Mouse (Mus musculus) ES-E14 (cell line): ENCODE data around the gene Tmem114.

Experiments used
- CHD2 ChIP-seq: IDR thresholded peaks from 2 replicates; pipeline ENCODE4 v1.6.1; 2014; ENCODE audit warnings: mild to moderate bottlenecking, low read depth, low read length, inconsistent platforms
- HCFC1 ChIP-seq: IDR thresholded peaks from 2 replicates; pipeline ENCODE4 v1.6.1; 2012; ENCODE audit warnings: low read length, inconsistent platforms, borderline replicate concordance; ENCODE audit not compliant: insufficient read depth
- MAFK ChIP-seq: IDR thresholded peaks from 2 replicates; pipeline ENCODE4 v1.6.1; 2014; ENCODE audit warnings: mild to moderate bottlenecking, low read depth, low read length, inconsistent platforms; ENCODE audit not compliant: insufficient read depth
- ZC3H11A ChIP-seq: IDR thresholded peaks from 2 replicates; pipeline ENCODE4 v1.6.1; 2012; ENCODE audit warnings: low read depth, mild to moderate bottlenecking, inconsistent platforms, low read length, borderline replicate concordance
- ZNF384 ChIP-seq: IDR thresholded peaks from 2 replicates; pipeline ENCODE4 v1.6.1; 2012; ENCODE audit warnings: low read depth, low read length, inconsistent platforms

DNA sequence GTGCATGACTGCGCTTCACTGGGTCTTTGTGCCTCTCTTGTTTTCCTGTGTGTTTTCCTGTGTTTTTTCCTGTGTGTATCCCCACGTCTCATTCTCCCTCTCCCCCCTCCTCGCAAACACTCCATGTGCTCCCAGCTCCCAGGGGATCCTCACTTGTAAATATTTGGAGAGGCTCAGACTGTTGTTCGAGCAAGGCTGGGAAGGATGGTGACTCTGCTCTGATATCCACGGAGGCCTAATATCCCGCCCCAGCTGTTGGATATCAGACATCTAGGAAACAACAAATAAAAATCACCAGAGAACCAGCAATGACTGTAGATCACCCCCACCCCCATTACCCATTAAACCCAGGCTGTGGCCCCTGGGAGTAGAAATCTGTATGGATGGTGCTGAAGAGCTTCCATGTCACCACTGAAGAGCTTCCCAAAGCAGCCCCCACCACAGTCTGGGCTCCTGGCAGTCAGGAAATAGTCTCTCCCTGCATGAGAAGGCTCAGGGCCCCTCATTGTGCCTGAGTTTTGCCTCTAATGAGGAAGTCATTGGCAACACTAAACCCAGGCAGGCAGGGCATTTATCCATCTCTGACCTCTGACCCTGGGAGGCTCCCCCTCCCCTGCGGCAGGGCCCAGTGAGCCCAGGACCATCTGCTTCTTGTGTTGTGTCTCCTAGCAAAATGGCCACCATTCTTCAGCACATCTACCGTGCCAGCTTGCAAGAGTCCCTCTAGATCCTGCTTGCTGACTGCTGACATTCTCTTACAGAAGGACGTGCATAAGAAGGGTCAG is 23.6 kb downstream of the Tmem114 start:
- TF ChIP-seq ZNF384 (no peak), ZC3H11A (no peak), HCFC1 (no peak), CHD2 (no peak), MAFK (no peak)
